Mouse (Mus musculus): ENCODE measurements around the gene Emp1.

Emp1 gene

GRCm38 (mm10) chr6:135362459-135363159, at the start of gene Emp1:
Gene Emp1 (plus strand): TSS chr6:135362545.
- in situ Hi-C loops (cut with MboI, MseI) = loop anchor here (10.0 to 25.0 kb wide), 2 partner anchors 650 to 848 kb away; no protein-coding TSS in a partner anchor

- in situ Hi-C loops (cut with MboI, MseI) = no loop called here
Measured at GRCm38 (mm10) chr6:135313981-135314380, 48.4 kb upstream of the Emp1 start.

GRCm38 (mm10) chr6:135316141-135316540, 46.2 kb upstream of the Emp1 start:
- in situ Hi-C loops (cut with MboI, MseI) = no loop called here

- in situ Hi-C loops (cut with MboI, MseI) = no loop called here
Measured at GRCm38 (mm10) chr6:135319431-135319933, 42.9 kb upstream of the Emp1 start.

- in situ Hi-C loops (cut with MboI, MseI) = no loop called here
Measured at GRCm38 (mm10) chr6:135322749-135323148, 39.6 kb upstream of the Emp1 start.

GRCm38 (mm10) chr6:135323311-135323982, 38.9 kb upstream of the Emp1 start:
- in situ Hi-C loops (cut with MboI, MseI) = no loop called here

GRCm38 (mm10) chr6:135324111-135324510, 38.2 kb upstream of the Emp1 start:
- in situ Hi-C loops (cut with MboI, MseI) = no loop called here

- in situ Hi-C loops (cut with MboI, MseI) = no loop called here
Measured at GRCm38 (mm10) chr6:135324686-135325300, 37.6 kb upstream of the Emp1 start.

- in situ Hi-C loops (cut with MboI, MseI) = no loop called here
Measured at GRCm38 (mm10) chr6:135326847-135327246, 35.5 kb upstream of the Emp1 start.

- in situ Hi-C loops (cut with MboI, MseI) = no loop called here
Measured at GRCm38 (mm10) chr6:135331916-135332315, 30.4 kb upstream of the Emp1 start.

GRCm38 (mm10) chr6:135332737-135333281, 29.5 kb upstream of the Emp1 start:
- in situ Hi-C loops (cut with MboI, MseI) = no loop called here

- in situ Hi-C loops (cut with MboI, MseI) = no loop called here
Measured at GRCm38 (mm10) chr6:135333994-135334651, 28.2 kb upstream of the Emp1 start.

- in situ Hi-C loops (cut with MboI, MseI) = no loop called here
Measured at GRCm38 (mm10) chr6:135336376-135336775, 26.0 kb upstream of the Emp1 start.

- in situ Hi-C loops (cut with MboI, MseI) = loop anchor here in 1 of 2 experiments (10.0 kb wide), 1 partner anchor 1316 kb away; no protein-coding TSS in a partner anchor
Measured at GRCm38 (mm10) chr6:135340355-135341075, 21.8 kb upstream of the Emp1 start.

- in situ Hi-C loops (cut with MboI, MseI) = loop anchor here in 1 of 2 experiments (10.0 kb wide), 1 partner anchor 1316 kb away; no protein-coding TSS in a partner anchor
Measured at GRCm38 (mm10) chr6:135341076-135341378, 21.3 kb upstream of the Emp1 start.

- in situ Hi-C loops (cut with MboI, MseI) = loop anchor here in 1 of 2 experiments (25.0 kb wide), 1 partner anchor 639 kb away; no protein-coding TSS in a partner anchor
Measured at GRCm38 (mm10) chr6:135351638-135352302, 10.6 kb upstream of the Emp1 start.

- in situ Hi-C loops (cut with MboI, MseI) = loop anchor here in 1 of 2 experiments (25.0 kb wide), 1 partner anchor 640 kb away; no protein-coding TSS in a partner anchor
Measured at GRCm38 (mm10) chr6:135352537-135352936, 9.8 kb upstream of the Emp1 start.

- in situ Hi-C loops (cut with MboI, MseI) = loop anchor here in 1 of 2 experiments (25.0 kb wide), 1 partner anchor 643 kb away; no protein-coding TSS in a partner anchor
Measured at GRCm38 (mm10) chr6:135354953-135355352, 7.4 kb upstream of the Emp1 start.

GRCm38 (mm10) chr6:135360331-135360730, 2.0 kb upstream of the Emp1 start:
- in situ Hi-C loops (cut with MboI, MseI) = loop anchor here (10.0 to 25.0 kb wide), 2 partner anchors 648 to 846 kb away; no protein-coding TSS in a partner anchor

- in situ Hi-C loops (cut with MboI, MseI) = loop anchor here (10.0 to 25.0 kb wide), 2 partner anchors 650 to 847 kb away; no protein-coding TSS in a partner anchor
Measured at GRCm38 (mm10) chr6:135362098-135362458, 267 bp upstream of the Emp1 start.
